Comparison of ENCODE assay signal across 9 mouse cellular contexts in genomic region chrX:158577856-158578255, GRCm38 (mm10).
"Had no signal": no experiment of that assay in that cellular context is flagged by ENCODE, and none has a peak within 500 bp of the region (broad histone marks: within the 10 kb centered on the region; RNA-seq: fewer than 3 reads in every experiment).

No protein-coding gene starts in this region.

- DNase-seq: kidney, postnatal 14 days; liver; lung, adult 2 months; lung, postnatal 10 days; retina, postnatal 1 day; right cerebral cortex, postnatal 4 days; spleen, adult 18-20 months; thymus, adult 2 months; thymus, postnatal 4 days had no signal
